Mouse (Mus musculus) Patski (cell line): ENCODE results near the gene Nfyc. TPM values are rescaled to one million over a fixed set of nuclear protein-coding genes. Genes with fewer than 3 reads are reported as not detected.
A peak's percentile ranks its signal among the peaks of the same experiment; 100 is the strongest.

ENCODE experiments used
- ATAC-seq: fragments of 100-300 bp; one replicate; pipeline ENCODE4 v1.8.0; 2021
- CTCF ChIA-PET: fragments of 350-600 bp; sonication (Branson Sonifier 250); formaldehyde crosslinking; loops from one replicate; lab custom pipeline; 2022; ENCODE audit warnings: inconsistent platforms; lab: Charles Lee
- POLR2A ChIA-PET: fragments of 350-600 bp; sonication (Branson Sonifier 250); formaldehyde crosslinking; loops from one replicate; lab custom pipeline; 2022; ENCODE audit warnings: antibody characterized with exemption, inconsistent platforms; lab: Charles Lee
- DNase-seq: peaks from one replicate; pipeline ENCODE4 v3.0.0-alpha.2; 2011; ENCODE audit warnings: low read depth, low spot score
- H3K27me3 ChIP-seq: fragments of 371-371 bp; one replicate; pipeline ENCODE4 v1.5.1; 2021
- CTCF ChIP-seq: fragments of 100-300 bp; IDR thresholded peaks from one replicate; pipeline ENCODE4 v1.5.1; 2021
- in situ Hi-C: fragments of 300-500 bp; cut with MboI; formaldehyde crosslinking; loops from 3 replicates; pipeline ENCODE4 v1.11.1; 2018; ENCODE audit warnings: low pct_unique_long_range_greater_than_20kb, mixed read lengths
- polyA plus RNA-seq: library from polyadenylated mRNA; unstranded; gene quantifications from one replicate; pipeline ENCODE4 v1.2.3, GENCODE M21; 2021

Nfyc gene
- polyA plus RNA-seq, 1 experiment from 2014 or later, result 52.8 TPM

- H3K27me3 ChIP-seq, result no peaks in the 10 kb centered on the region
- peak; percentile 87 for ATAC-seq
- ChIA-PET POLR2A (interaction anchor here (1.0 to 1.7 kb wide), 3 partner anchors 11 to 22 kb away, joined by 4 to 13 read pairs (median 5); no protein-coding TSS in a partner anchor), CTCF (interaction anchor here (2.4 kb wide), 2 partner anchors 10 to 236 kb away, joined by 6 read pairs; no protein-coding TSS in a partner anchor)
- in situ Hi-C loops, result no loop called here
- TF ChIP-seq CTCF, result no peak
- DNase-seq, result peak; percentile 56
Observed at GRCm38 (mm10) chr4:120825577-120826326, 5.6 kb downstream of the Nfyc start.

- TF ChIP-seq CTCF, result no peak
- in situ Hi-C loops, result no loop called here
- POLR2A ChIA-PET, result interaction anchor here (1.0 to 1.7 kb wide), 3 partner anchors 10 to 21 kb away, joined by 4 to 13 read pairs (median 5); no protein-coding TSS in a partner anchor
- ATAC-seq (peak; percentile 96), DNase-seq (no peak)
- CTCF ChIA-PET, result interaction anchor here (2.4 kb wide), 2 partner anchors 9 to 235 kb away, joined by 6 read pairs; no protein-coding TSS in a partner anchor
- H3K27me3 ChIP-seq, result no peaks in the 10 kb centered on the region
Observed at GRCm38 (mm10) chr4:120825100-120825553, 6.2 kb downstream of the Nfyc start.

GRCm38 (mm10) chr4:120822191-120822911 is 9.0 kb downstream of the Nfyc start:
- ATAC-seq (no peak), DNase-seq (no peak)
- H3K27me3 ChIP-seq, result no peaks in the 10 kb centered on the region
- ChIA-PET POLR2A (interaction anchor here (0.6 kb wide), 1 partner anchor 23 kb away, joined by 3 read pairs; no protein-coding TSS in a partner anchor), CTCF (interaction anchor here (1.3 kb wide), 1 partner anchor 9 kb away, joined by 3 read pairs; no protein-coding TSS in a partner anchor)
- in situ Hi-C loops, result no loop called here
- no peak for TF ChIP-seq CTCF

- DNase-seq, result no peak
- CTCF ChIA-PET, result no interaction called here
- in situ Hi-C loops, result no loop called here
- POLR2A ChIA-PET, result interaction anchor here (0.6 kb wide), 1 partner anchor 251 kb away, joined by 4 read pairs; no protein-coding TSS in a partner anchor
- TF ChIP-seq CTCF, result no peak
- H3K27me3 ChIP-seq, result no peaks in the 10 kb centered on the region
- ATAC-seq, result no peak
Observed at GRCm38 (mm10) chr4:120819871-120820270, 11.5 kb downstream of the Nfyc start.

- no peak for TF ChIP-seq CTCF
- POLR2A ChIA-PET, result no interaction called here
- no peak for ATAC-seq
- CTCF ChIA-PET, result interaction anchor here (1.7 kb wide), 1 partner anchor 25 kb away, joined by 3 read pairs; no protein-coding TSS in a partner anchor
- no peak for DNase-seq
- H3K27me3 ChIP-seq, result no peaks in the 10 kb centered on the region
- in situ Hi-C loops, result no loop called here
Observed at GRCm38 (mm10) chr4:120819296-120819695, 12.1 kb downstream of the Nfyc start.

- ATAC-seq (no peak), DNase-seq (no peak)
- in situ Hi-C loops, result no loop called here
- TF ChIP-seq CTCF, result no peak
- H3K27me3 ChIP-seq, result no peaks in the 10 kb centered on the region
- POLR2A ChIA-PET, result interaction anchor here (0.6 kb wide), 1 partner anchor 54 kb away, joined by 3 read pairs; no protein-coding TSS in a partner anchor
- CTCF ChIA-PET, result interaction anchor here (1.1 to 1.7 kb wide), 2 partner anchors 8 to 24 kb away, joined by 3 to 4 read pairs; no protein-coding TSS in a partner anchor
Observed at GRCm38 (mm10) chr4:120817951-120818350, 13.4 kb downstream of the Nfyc start.

GRCm38 (mm10) chr4:120817002-120817774 is 14.2 kb downstream of the Nfyc start:
- H3K27me3 ChIP-seq, result no peaks in the 10 kb centered on the region
- DNase-seq, result no peak
- CTCF ChIA-PET, result interaction anchor here (1.6 kb wide), 1 partner anchor 12 kb away, joined by 4 read pairs; no protein-coding TSS in a partner anchor
- in situ Hi-C loops, result no loop called here
- POLR2A ChIA-PET, result no interaction called here
- no peak for ATAC-seq
- no peak for TF ChIP-seq CTCF

GRCm38 (mm10) chr4:120815622-120816334 is 15.6 kb downstream of the Nfyc start:
- ChIA-PET CTCF (interaction anchor here (1.5 to 1.6 kb wide), 2 partner anchors 9 to 11 kb away, joined by 4 to 6 read pairs; no protein-coding TSS in a partner anchor), POLR2A (interaction anchor here (1.1 to 2.0 kb wide), 2 partner anchors 8 to 9 kb away, joined by 4 to 13 read pairs; no protein-coding TSS in a partner anchor)
- no peaks in the 10 kb centered on the region for H3K27me3 ChIP-seq
- in situ Hi-C loops, result no loop called here
- TF ChIP-seq CTCF, result no peak
- DNase-seq (peak; percentile 76), ATAC-seq (peak; percentile 95)

GRCm38 (mm10) chr4:120815163-120815562 is 16.2 kb downstream of the Nfyc start:
- TF ChIP-seq CTCF, result no peak
- POLR2A ChIA-PET, result interaction anchor here (1.1 to 2.0 kb wide), 2 partner anchors 8 to 10 kb away, joined by 4 to 13 read pairs; no protein-coding TSS in a partner anchor
- H3K27me3 ChIP-seq, result no peaks in the 10 kb centered on the region
- in situ Hi-C loops, result no loop called here
- CTCF ChIA-PET, result interaction anchor here (1.0 to 1.5 kb wide), 2 partner anchors 9 to 45 kb away, joined by 3 to 6 read pairs; no protein-coding TSS in a partner anchor
- no peak for ATAC-seq
- no peak for DNase-seq
